Mouse (Mus musculus): ENCODE measurements around the gene Wdr35.

- no peak for TF ChIP-seq GATA1 (IDR thresholded peaks at IDR 0.05; ENCODE audit: low read length)
- no peak for TF ChIP-seq TAL1 (IDR thresholded peaks at IDR 0.05; ENCODE audit: low read length)
These were observed 80.3 kb downstream of the Wdr35 start for GRCm38 (mm10) chr12:9054012-9054411.
